Mouse (Mus musculus): ENCODE measurements around the gene Lman2l. TPM values are rescaled to one million over a fixed set of nuclear protein-coding genes. Genes with fewer than 3 reads are reported as not detected.

The Lman2l gene
- total RNA-seq, 1 experiment = 13.0 TPM

DNA sequence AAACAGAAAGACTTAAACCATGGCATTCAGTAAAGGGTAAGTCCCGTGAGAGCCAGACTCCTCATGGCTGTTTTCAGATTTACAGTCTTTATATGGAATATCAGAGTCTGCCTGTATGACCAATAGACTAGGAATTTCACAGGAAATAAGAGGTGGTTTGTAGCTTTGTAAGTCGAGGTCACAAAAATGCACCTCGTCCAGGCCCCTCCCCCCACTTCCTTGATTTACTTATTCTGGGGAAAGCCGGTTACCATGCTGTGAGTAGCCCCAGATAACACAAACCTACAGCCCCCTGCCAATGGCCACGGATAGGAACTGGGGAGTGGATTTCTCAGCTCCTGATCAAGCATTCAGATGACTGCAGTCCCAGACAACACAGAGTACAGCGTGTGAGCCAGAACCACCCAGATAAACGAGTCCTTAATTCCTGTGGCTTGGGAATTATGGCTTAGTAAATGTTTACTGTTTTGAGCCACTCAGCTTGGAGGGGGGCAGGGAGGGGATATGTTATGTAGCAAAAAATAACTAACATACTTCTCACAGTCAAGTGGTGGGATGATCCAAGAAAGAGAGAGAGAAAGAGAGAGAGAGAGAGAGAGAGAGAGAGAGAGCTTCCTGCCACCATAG, 12.4 kb upstream of the Lman2l start:
- H3K4me3 ChIP-seq (ENCODE audit: insufficient read depth in 1 of 2, low read depth in 1 of 2, low read length in 2 of 2, poor library complexity in 1 of 2, severe bottlenecking in 1 of 2) = no peak overlapping the region
- no peaks in the 10 kb centered on the region for H3K36me3 ChIP-seq (ENCODE audit: control insufficient read depth, insufficient read depth, low read length, poor library complexity, severe bottlenecking)
- DNase-seq (ENCODE audit: low read depth, low spot score) = no peak
- no peaks in the 10 kb centered on the region; a peak in 1 of 4 replicates for H3K4me1 ChIP-seq (ENCODE audit: control insufficient read depth in 2 of 2, insufficient read depth in 2 of 2, low read length in 2 of 2, poor library complexity in 1 of 2)
- TF ChIP-seq ZC3H11A (IDR thresholded peaks at IDR 0.05; ENCODE audit: borderline replicate concordance, low read depth, low read length) (no peak), MAFK (IDR thresholded peaks at IDR 0.05; ENCODE audit: insufficient read depth, low read depth, low read length) (no peak), HCFC1 (IDR thresholded peaks at IDR 0.05; ENCODE audit: borderline replicate concordance, insufficient read depth, low read length) (no peak), CHD2 (IDR thresholded peaks at IDR 0.05; ENCODE audit: low read depth, low read length) (no peak), ZNF384 (IDR thresholded peaks at IDR 0.05; ENCODE audit: low read depth, low read length) (no peak)
- no peaks in the 10 kb centered on the region for H3K9me3 ChIP-seq (ENCODE audit: control insufficient read depth, insufficient read depth, low read depth, low read length)
- no peak overlapping the region for H3K27ac ChIP-seq (ENCODE audit: insufficient read depth, low read depth, low read length, poor library complexity, severe bottlenecking)
- no peak overlapping the region for H3K9ac ChIP-seq (ENCODE audit: insufficient read depth, low read depth, low read length, poor library complexity, severe bottlenecking)
- in situ Hi-C loops (cut with MboI; ENCODE audit: low sequenced_read_pairs in 2 of 2, unreplicated experiment in 2 of 2) = no loop called here

DNA sequence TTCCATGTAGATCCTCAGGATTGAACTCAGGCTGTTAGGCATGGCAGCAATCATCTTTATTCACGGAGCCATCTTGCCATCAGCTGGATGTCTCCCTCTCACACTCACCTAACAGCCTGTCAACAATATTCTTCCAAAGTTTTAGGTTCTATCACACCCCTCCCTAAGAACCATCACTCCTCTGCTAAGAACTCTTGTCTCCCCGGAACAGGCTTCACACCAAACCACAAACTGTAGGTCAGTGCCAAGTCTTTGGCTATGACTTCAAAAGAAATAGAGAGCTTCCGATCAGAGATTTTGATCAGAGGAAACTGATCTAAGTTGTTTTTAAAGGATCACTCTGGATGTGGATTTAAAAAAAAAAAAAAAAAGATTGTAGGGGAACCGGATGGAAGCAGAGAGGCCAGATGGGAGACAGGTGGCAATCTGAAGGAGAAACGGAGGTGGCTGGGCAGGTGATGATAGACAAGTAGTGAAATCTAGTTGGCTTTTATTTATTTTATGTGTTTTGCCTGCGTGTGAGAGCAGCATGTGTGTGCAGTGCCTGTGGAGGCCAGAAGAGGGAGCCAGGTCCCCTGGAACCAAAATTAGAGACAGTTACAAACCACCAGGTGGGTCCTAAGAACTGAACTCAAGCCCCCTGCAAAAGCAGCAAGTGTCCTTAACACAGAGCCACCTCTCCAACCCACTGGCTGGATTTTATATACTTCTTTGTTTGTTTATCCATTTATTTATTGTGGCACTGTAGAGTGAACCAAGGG, 9.2 kb upstream of the Lman2l start:
- Histone ChIP-seq H3K27ac (ENCODE audit: insufficient read depth, low read depth, low read length, poor library complexity, severe bottlenecking) (no peak overlapping the region), H3K9ac (ENCODE audit: insufficient read depth, low read depth, low read length, poor library complexity, severe bottlenecking) (no peak overlapping the region), H3K4me3 (ENCODE audit: insufficient read depth in 1 of 2, low read depth in 1 of 2, low read length in 2 of 2, poor library complexity in 1 of 2, severe bottlenecking in 1 of 2) (no peak overlapping the region), H3K36me3 (ENCODE audit: control insufficient read depth, insufficient read depth, low read length, poor library complexity, severe bottlenecking) (no peaks in the 10 kb centered on the region), H3K9me3 (ENCODE audit: control insufficient read depth, insufficient read depth, low read depth, low read length) (no peaks in the 10 kb centered on the region), H3K4me1 (ENCODE audit: control insufficient read depth in 2 of 2, insufficient read depth in 2 of 2, low read length in 2 of 2, poor library complexity in 1 of 2) (no peaks in the 10 kb centered on the region; a peak in 1 of 4 replicates)
- in situ Hi-C loops (cut with MboI; ENCODE audit: low sequenced_read_pairs in 2 of 2, unreplicated experiment in 2 of 2) = no loop called here
- TF ChIP-seq ZC3H11A (IDR thresholded peaks at IDR 0.05; ENCODE audit: borderline replicate concordance, low read depth, low read length) = peak; percentile 44; the same call in 1 of the 2 replicates
- no peak for TF ChIP-seq MAFK (IDR thresholded peaks at IDR 0.05; ENCODE audit: insufficient read depth, low read depth, low read length)
- no peak for TF ChIP-seq HCFC1 (IDR thresholded peaks at IDR 0.05; ENCODE audit: borderline replicate concordance, insufficient read depth, low read length)
- TF ChIP-seq CHD2 (IDR thresholded peaks at IDR 0.05; ENCODE audit: low read depth, low read length) = no peak
- DNase-seq (ENCODE audit: low read depth, low spot score) = no peak

DNA sequence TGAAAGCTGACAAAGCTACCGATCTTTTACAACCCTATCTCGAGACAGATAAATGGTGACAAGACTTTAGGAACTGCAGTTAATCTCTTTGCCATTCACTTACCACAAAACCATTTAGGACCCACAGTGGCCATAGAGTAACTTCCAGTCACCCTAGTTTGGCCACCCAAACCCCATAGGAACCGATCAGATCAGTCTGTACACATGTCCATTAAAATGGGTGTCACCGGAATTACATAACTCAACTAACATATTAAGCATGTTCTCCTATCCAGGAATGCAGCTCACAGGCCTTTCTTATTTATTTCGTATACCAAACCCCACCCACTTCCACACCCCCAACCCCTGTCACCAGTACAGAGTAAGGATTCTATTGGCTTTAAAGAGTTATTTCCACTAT, 1.8 kb upstream of the Lman2l start:
- H3K9ac ChIP-seq (ENCODE audit: insufficient read depth, low read depth, low read length, poor library complexity, severe bottlenecking) = no peak overlapping the region

DNA sequence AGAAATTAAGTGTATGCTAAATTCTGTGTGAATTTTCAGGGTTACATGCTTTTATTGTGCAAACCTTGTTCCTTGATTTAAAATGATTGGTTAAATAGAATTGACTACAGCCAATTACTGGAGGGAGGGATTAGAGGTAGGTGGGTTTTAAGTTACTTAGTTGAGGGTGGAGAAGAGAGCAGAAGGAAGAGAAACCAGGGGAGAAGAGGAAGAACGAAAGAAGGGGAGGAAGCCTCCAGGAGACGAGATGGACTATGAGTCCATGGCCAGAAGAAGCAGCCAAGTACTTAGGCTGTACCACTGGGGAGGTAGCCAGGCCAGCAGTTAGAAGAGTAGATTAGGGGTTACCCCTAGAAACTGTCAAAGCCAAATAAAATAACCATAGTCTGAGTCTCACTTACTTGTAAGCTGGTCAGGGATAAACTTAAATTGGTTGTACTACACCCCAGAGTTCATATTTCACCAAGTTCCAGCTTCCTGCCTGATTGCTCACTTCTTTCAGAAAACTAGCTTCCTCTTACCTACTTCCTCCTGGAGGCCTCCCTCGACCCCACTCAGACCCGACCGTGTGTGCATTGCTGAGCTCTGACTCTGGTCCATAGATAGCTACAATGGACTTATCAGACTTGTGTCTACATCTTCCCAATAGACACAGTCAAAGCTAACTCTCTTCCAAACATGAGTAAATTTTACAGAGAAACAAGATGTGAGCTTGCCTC, 1.2 kb upstream of the Lman2l start:
- in situ Hi-C loops (cut with MboI; ENCODE audit: low sequenced_read_pairs in 2 of 2, unreplicated experiment in 2 of 2) = no loop called here
- Histone ChIP-seq H3K36me3 (ENCODE audit: control insufficient read depth, insufficient read depth, low read length, poor library complexity, severe bottlenecking) (0 out of 2 replicates have a peak, but pooled peaks cover 4% of the 10 kb centered on the region), H3K9me3 (ENCODE audit: control insufficient read depth, insufficient read depth, low read depth, low read length) (no peaks in the 10 kb centered on the region), H3K4me1 (ENCODE audit: control insufficient read depth in 2 of 2, insufficient read depth in 2 of 2, low read length in 2 of 2, poor library complexity in 1 of 2) (0 out of 4 replicates have a peak, but pooled peaks cover 0 to 2% of the 10 kb centered on the region in 2 experiments), H3K27ac (ENCODE audit: insufficient read depth, low read depth, low read length, poor library complexity, severe bottlenecking) (no peak overlapping the region), H3K4me3 (ENCODE audit: insufficient read depth in 1 of 2, low read depth in 1 of 2, low read length in 2 of 2, poor library complexity in 1 of 2, severe bottlenecking in 1 of 2) (no peak overlapping the region), H3K9ac (ENCODE audit: insufficient read depth, low read depth, low read length, poor library complexity, severe bottlenecking) (no peak overlapping the region)
- no peak for DNase-seq (ENCODE audit: low read depth, low spot score)
- TF ChIP-seq CHD2 (IDR thresholded peaks at IDR 0.05; ENCODE audit: low read depth, low read length) = no peak
- no peak for TF ChIP-seq MAFK (IDR thresholded peaks at IDR 0.05; ENCODE audit: insufficient read depth, low read depth, low read length)
- no peak for TF ChIP-seq HCFC1 (IDR thresholded peaks at IDR 0.05; ENCODE audit: borderline replicate concordance, insufficient read depth, low read length)
- TF ChIP-seq ZC3H11A (IDR thresholded peaks at IDR 0.05; ENCODE audit: borderline replicate concordance, low read depth, low read length) = no peak
- TF ChIP-seq ZNF384 (IDR thresholded peaks at IDR 0.05; ENCODE audit: low read depth, low read length) = no peak

More for the DNA sequence above, 1.8 kb upstream of the Lman2l start:
- no peak overlapping the region for H3K4me3 ChIP-seq (ENCODE audit: insufficient read depth in 1 of 2, low read depth in 1 of 2, low read length in 2 of 2, poor library complexity in 1 of 2, severe bottlenecking in 1 of 2)
- H3K4me1 ChIP-seq (ENCODE audit: control insufficient read depth in 2 of 2, insufficient read depth in 2 of 2, low read length in 2 of 2, poor library complexity in 1 of 2) = 0 out of 4 replicates have a peak, but pooled peaks cover 0 to 2% of the 10 kb centered on the region in 2 experiments
- TF ChIP-seq HCFC1 (IDR thresholded peaks at IDR 0.05; ENCODE audit: borderline replicate concordance, insufficient read depth, low read length) = no peak
- no peak for TF ChIP-seq ZNF384 (IDR thresholded peaks at IDR 0.05; ENCODE audit: low read depth, low read length)
- TF ChIP-seq MAFK (IDR thresholded peaks at IDR 0.05; ENCODE audit: insufficient read depth, low read depth, low read length) = no peak
- TF ChIP-seq CHD2 (IDR thresholded peaks at IDR 0.05; ENCODE audit: low read depth, low read length) = no peak
- TF ChIP-seq ZC3H11A (IDR thresholded peaks at IDR 0.05; ENCODE audit: borderline replicate concordance, low read depth, low read length) = no peak
- H3K36me3 ChIP-seq (ENCODE audit: control insufficient read depth, insufficient read depth, low read length, poor library complexity, severe bottlenecking) = 0 out of 2 replicates have a peak, but pooled peaks cover 4% of the 10 kb centered on the region
- no peaks in the 10 kb centered on the region for H3K9me3 ChIP-seq (ENCODE audit: control insufficient read depth, insufficient read depth, low read depth, low read length)
- DNase-seq (ENCODE audit: low read depth, low spot score) = no peak
- no peak overlapping the region for H3K27ac ChIP-seq (ENCODE audit: insufficient read depth, low read depth, low read length, poor library complexity, severe bottlenecking)
- in situ Hi-C loops (cut with MboI; ENCODE audit: low sequenced_read_pairs in 2 of 2, unreplicated experiment in 2 of 2) = no loop called here
